Mouse (Mus musculus) limb, embryonic 14.5 days (tissue): ENCODE measurements at regions not wholly inside any gene's neighbourhood (a gene's known extent, or its start where the extent isn't known, plus 50 kb on each side); places are given as distances from the start of the nearest gene placed in this dataset.

Source experiments
- ATAC-seq: fragments of 200-750 bp; cut with Nextera tagmentation; 2 replicates; pipeline ENCODE4 v1.8.0; 2017; ENCODE audit warnings: low read depth, moderate number of reproducible peaks, moderate TSS enrichment; ENCODE audit not compliant: low FRiP score
- DNase-seq: peaks from one replicate; pipeline ENCODE4 v3.0.0-alpha.2; 2015; ENCODE audit warnings: low spot score
- H3K27ac ChIP-seq: fragments of 300-500 bp; sonication (generic); replicated peaks from 2 replicates; pipeline ENCODE4 v1.5.1; 2014; ENCODE audit warnings: low read depth, mild to moderate bottlenecking, low read length, moderate library complexity, mixed read lengths
- H3K27me3 ChIP-seq: fragments of 300-500 bp; sonication (generic); 2 replicates; pipeline ENCODE4 v1.6.1; 2014; ENCODE audit warnings: low read length, mixed read lengths; ENCODE audit not compliant: control insufficient read depth, insufficient read depth
- H3K36me3 ChIP-seq: fragments of 300-500 bp; sonication (generic); 2 replicates; pipeline ENCODE4 v1.6.1; 2014; ENCODE audit warnings: mild to moderate bottlenecking, low read length, moderate library complexity, mixed read lengths; ENCODE audit not compliant: control insufficient read depth, insufficient read depth
- H3K4me1 ChIP-seq: fragments of 300-500 bp; sonication (generic); 2 replicates; pipeline ENCODE4 v1.6.1; 2014; ENCODE audit warnings: antibody characterized with exemption, low read length, mixed read lengths; ENCODE audit not compliant: control insufficient read depth, insufficient read depth
- H3K4me2 ChIP-seq: fragments of 300-500 bp; sonication (generic); replicated peaks from 2 replicates; pipeline ENCODE4 v1.6.1; 2014; ENCODE audit warnings: low read depth, mild to moderate bottlenecking, low read length, moderate library complexity; ENCODE audit not compliant: severe bottlenecking
- H3K4me3 ChIP-seq: fragments of 300-500 bp; sonication (generic); replicated peaks from 2 replicates; pipeline ENCODE4 v1.5.1; 2014; ENCODE audit warnings: low read length
- H3K9ac ChIP-seq: fragments of 300-500 bp; sonication (generic); 2 replicates; pipeline ENCODE4 v1.6.1; 2014; ENCODE audit warnings: mild to moderate bottlenecking, low read depth, low read length, moderate library complexity; ENCODE audit not compliant: severe bottlenecking
- H3K9me3 ChIP-seq: fragments of 300-500 bp; sonication (generic); 2 replicates; pipeline ENCODE4 v1.6.1; 2016; ENCODE audit warnings: low read length; ENCODE audit not compliant: control insufficient read depth
- POLR2A ChIP-seq: fragments of 200-500 bp; IDR thresholded peaks from 2 replicates; pipeline ENCODE4 v1.8.0; 2012; ENCODE audit warnings: inconsistent platforms, mild to moderate bottlenecking, moderate library complexity, borderline replicate concordance; ENCODE audit not compliant: insufficient read depth, insufficient read length; ENCODE audit errors: extremely low read depth
- WGBS: fragments of 180-500 bp; shearing (Covaris S2); extraction: QIAGEN DNeasy Blood & Tissue Kit; methylation state at CpG from one replicate; pipeline ENCODE4 v1.1.7; 2014; 5-methylcytosine and 5-hydroxymethylcytosine counted together

DNA sequence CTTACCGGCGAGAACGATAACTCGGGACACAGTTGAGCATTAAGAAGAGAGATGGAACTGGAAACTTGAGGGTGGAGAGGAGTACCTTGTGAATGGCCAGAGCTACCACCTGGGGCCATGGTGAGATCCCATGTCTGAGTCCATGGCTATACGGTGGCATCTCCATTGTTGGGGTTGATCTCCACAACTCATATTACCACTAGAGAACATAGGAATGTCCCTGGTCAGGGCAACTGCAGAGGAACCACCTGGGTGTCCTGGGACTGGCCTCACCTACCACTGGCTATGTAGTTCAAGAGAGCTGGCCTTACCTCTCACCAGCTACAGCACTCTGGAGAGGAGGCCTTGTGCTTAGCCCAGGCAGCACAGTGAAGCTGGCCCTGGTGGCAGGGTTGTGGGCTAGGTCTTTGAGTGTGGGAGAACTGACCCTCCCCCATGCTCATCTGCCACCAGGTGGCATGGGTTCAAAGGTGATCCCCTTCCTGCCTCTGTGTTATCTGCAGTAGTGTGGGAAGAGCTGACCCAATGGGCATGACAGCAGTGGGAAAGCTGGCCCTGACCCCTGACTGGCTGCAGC, 242.7 kb upstream of the Paip1 start:
- Histone ChIP-seq H3K27ac (no peak overlapping the region), H3K4me3 (no peak overlapping the region), H3K9ac (no peak overlapping the region), H3K27me3 (no peaks in the 10 kb centered on the region), H3K9me3 (no peaks in the 10 kb centered on the region), H3K36me3 (no peaks in the 10 kb centered on the region), H3K4me1 (no peaks in the 10 kb centered on the region), H3K4me2 (no peak overlapping the region)
- ATAC-seq = no peak
- no peak for TF ChIP-seq POLR2A
- no peak for DNase-seq
- WGBS = 96% methylated on average over 5 of the region's 5 CpGs

DNA sequence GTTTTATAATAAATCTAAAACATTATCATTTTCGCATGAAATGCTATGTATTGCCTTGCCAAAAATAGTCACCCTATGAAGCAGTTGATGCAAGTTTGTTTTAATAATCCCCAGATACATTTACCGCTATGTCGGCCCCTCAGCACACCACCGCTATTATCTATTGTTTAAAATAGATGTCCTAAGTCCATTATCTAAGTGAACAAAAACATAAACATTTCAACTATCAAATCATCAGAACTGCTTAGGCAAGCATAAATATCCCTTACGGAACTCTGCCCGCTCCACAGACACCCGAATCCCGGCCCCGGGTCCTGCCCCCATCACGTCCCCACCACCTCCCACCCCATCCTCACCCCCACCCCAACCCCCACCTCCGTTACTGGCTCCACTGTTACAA, 196.8 kb upstream of the Paip1 start:
- Histone ChIP-seq H3K4me1 (no peaks in the 10 kb centered on the region), H3K36me3 (no peaks in the 10 kb centered on the region), H3K4me2 (no peak overlapping the region), H3K9ac (no peak overlapping the region), H3K4me3 (no peak overlapping the region), H3K27me3 (no peaks in the 10 kb centered on the region), H3K9me3 (no peaks in the 10 kb centered on the region), H3K27ac (no peak overlapping the region)
- WGBS = 96% methylated on average over 11 of the region's 11 CpGs
- TF ChIP-seq POLR2A = no peak
- ATAC-seq (no peak), DNase-seq (no peak)

DNA sequence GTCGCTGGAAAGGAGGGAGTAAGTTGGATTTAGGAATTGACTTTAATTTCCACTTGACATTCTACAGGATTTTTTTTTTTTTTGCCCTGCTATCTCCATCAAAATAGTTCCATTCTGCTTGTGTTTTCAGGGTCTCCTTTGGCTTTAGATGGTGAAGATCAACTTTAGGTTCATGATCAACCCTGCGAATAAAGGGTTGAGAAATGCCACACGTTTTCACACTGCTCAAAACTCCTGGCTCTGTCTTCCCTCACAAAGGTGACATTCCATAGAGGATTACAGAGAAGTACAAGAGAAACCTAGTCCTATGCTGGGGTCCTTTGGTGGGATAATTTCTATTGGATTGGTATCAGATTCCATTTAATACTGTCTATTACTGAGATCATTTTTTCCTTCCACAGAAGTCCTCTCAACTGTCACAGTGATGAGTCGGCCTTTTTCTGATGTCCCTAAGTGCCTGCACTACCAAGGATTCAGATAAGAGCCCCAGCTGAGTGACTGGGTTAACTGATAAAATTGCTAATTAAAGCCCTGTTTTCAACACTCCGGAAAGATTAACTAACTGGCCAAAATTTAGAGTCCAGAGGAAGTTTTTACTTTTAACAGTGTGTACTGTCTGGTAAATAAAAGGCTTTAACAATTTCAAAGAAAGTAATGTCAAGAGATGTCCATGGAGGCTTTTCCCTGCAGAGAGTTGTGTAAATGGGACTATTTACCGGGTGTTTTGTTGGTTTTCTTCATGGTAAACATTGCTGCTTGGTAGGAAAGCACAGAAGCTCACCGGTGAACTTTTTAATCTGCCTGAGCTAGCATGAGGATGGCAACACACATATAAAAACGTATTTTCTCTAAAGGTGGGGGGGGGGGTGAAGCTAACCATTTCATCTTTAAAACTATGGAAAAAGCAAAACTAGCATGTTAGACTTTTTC, 196.0 kb upstream of the Paip1 start:
- Histone ChIP-seq H3K27me3 (no peaks in the 10 kb centered on the region), H3K4me3 (no peak overlapping the region), H3K4me2 (no peak overlapping the region), H3K9ac (no peak overlapping the region), H3K9me3 (no peaks in the 10 kb centered on the region), H3K4me1 (no peaks in the 10 kb centered on the region), H3K27ac (no peak overlapping the region), H3K36me3 (no peaks in the 10 kb centered on the region)
- WGBS = 66% methylated on average over 8 of the region's 8 CpGs
- ATAC-seq (no peak), DNase-seq (no peak)
- TF ChIP-seq POLR2A = no peak

DNA sequence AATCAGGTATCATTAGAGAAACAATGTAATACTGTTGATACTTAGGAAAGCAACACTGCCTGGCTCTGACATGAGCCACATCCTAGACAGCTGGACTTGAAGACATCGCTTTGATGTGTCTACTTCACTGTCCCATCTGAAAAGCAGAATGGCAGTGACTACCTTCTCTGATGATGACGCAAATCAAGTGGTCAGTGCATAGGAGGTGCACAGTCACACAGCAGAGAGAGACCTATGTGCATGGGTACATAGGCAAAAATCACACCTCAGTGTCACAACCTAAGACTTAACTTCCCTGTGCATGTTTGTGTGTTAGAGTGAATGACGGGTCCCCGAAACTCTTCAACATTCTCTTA, 195.4 kb upstream of the Paip1 start:
- no peaks in the 10 kb centered on the region for H3K4me1 ChIP-seq
- no peak overlapping the region for H3K4me2 ChIP-seq
- no peak overlapping the region for H3K9ac ChIP-seq
- H3K27me3 ChIP-seq = no peaks in the 10 kb centered on the region
- no peak for DNase-seq
- no peak for ATAC-seq
- no peaks in the 10 kb centered on the region for H3K36me3 ChIP-seq
- no peak overlapping the region for H3K4me3 ChIP-seq
- WGBS = 88% methylated on average over 4 of the region's 4 CpGs
- no peaks in the 10 kb centered on the region for H3K9me3 ChIP-seq
- TF ChIP-seq POLR2A = no peak
- H3K27ac ChIP-seq = no peak overlapping the region

DNA sequence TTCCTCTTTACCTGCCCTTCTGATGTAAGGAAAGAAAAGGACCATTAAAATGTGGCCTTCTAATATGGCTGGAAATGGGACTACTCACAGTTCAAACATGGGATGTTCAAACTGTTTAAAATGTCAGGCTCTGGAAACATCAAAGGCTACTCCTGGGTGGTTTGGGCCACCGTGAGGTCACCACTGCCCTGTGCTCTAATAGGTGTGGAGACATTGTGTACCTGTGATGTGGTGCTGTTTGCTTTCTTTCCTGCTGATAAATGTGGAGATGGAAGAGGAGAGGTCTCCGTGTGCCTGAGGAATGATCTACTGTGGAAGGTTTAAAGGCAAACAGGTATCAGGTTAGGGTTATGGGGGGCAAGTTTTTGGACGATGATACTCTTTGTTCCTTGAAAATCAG, 194.5 kb upstream of the Paip1 start:
- no peak for DNase-seq
- no peaks in the 10 kb centered on the region for H3K9me3 ChIP-seq
- no peaks in the 10 kb centered on the region for H3K36me3 ChIP-seq
- no peak overlapping the region for H3K4me3 ChIP-seq
- no peak overlapping the region for H3K4me2 ChIP-seq
- no peak for ATAC-seq
- 53% methylated on average over 3 of the region's 3 CpGs for WGBS
- H3K27me3 ChIP-seq = no peaks in the 10 kb centered on the region
- TF ChIP-seq POLR2A = no peak
- H3K27ac ChIP-seq = no peak overlapping the region
- no peaks in the 10 kb centered on the region for H3K4me1 ChIP-seq
- H3K9ac ChIP-seq = no peak overlapping the region
